Mouse (Mus musculus) CH12.LX (cell line): Measurements from ENCODE around the gene Cntnap1. TPM values are rescaled to one million over a fixed set of nuclear protein-coding genes. Genes with fewer than 3 reads are reported as not detected.

Experiments
- DNase-seq: peaks from one replicate; pipeline ENCODE4 v3.0.0-alpha.2; 2013; ENCODE audit errors: extremely low read depth
- H3K27ac ChIP-seq: 2 replicates; pipeline ENCODE4 v1.5.1; 2012; ENCODE audit warnings: low read depth, mild to moderate bottlenecking, control low read depth, moderate library complexity; ENCODE audit not compliant: insufficient read depth
- H3K27me3 ChIP-seq: replicated peaks from 2 replicates; pipeline ENCODE3; 2012; ENCODE audit warnings: inconsistent platforms
- H3K36me3 ChIP-seq, 2 experiments: replicated peaks in 1 of 2; 2 replicates each; pipeline versions ENCODE3 to v1.6.1; 2012; ENCODE audit warnings: inconsistent platforms in 1 of 2, low read length in 1 of 2, mild to moderate bottlenecking in 1 of 2, mixed read lengths in 1 of 2, moderate library complexity in 1 of 2; ENCODE audit not compliant: control insufficient read depth in 1 of 2, insufficient read depth in 1 of 2
- H3K4me1 ChIP-seq, 2 experiments: 2 replicates each; pipeline ENCODE4 v1.6.1; 2012; ENCODE audit warnings: inconsistent platforms in 1 of 2, moderate library complexity in 1 of 2; ENCODE audit not compliant: insufficient read depth in 2 of 2, control insufficient read depth in 1 of 2
- H3K4me2 ChIP-seq: 2 replicates; pipeline ENCODE4 v1.6.1; 2012; ENCODE audit warnings: low read depth, mild to moderate bottlenecking, control low read depth; ENCODE audit not compliant: poor library complexity, insufficient read depth, severe bottlenecking
- H3K4me3 ChIP-seq, 3 experiments: fragments of 150-350 bp in 1 of 3; sonication (generic) in 1 of 3; replicated peaks in 1 of 3; 2 replicates each; pipeline versions ENCODE3 to v1.5.1; 2011 to 2012; ENCODE audit warnings: low read depth in 2 of 3, low read length in 2 of 3, mild to moderate bottlenecking in 2 of 3, moderate library complexity in 2 of 3, control low read depth in 1 of 3, improper control_type of control experiment in 1 of 3, inconsistent platforms in 1 of 3, mixed read lengths in 1 of 3; ENCODE audit not compliant: poor library complexity in 1 of 3
- H3K79me2 ChIP-seq: replicated peaks from 2 replicates; pipeline ENCODE4 v1.6.1; 2012; ENCODE audit warnings: mild to moderate bottlenecking, moderate library complexity; ENCODE audit not compliant: control insufficient read depth, poor library complexity, insufficient read depth, severe bottlenecking; ENCODE audit errors: extremely low read depth
- H3K9ac ChIP-seq: 2 replicates; pipeline ENCODE4 v1.6.1; 2012; ENCODE audit warnings: low read depth, mild to moderate bottlenecking, control low read depth, moderate library complexity; ENCODE audit not compliant: insufficient read depth
- H3K9me3 ChIP-seq: replicated peaks from 2 replicates; pipeline ENCODE3; 2012; ENCODE audit warnings: low read length, inconsistent platforms, mixed read lengths
- BHLHE40 ChIP-seq: IDR thresholded peaks from 2 replicates; pipeline ENCODE4 v1.6.1; 2011; ENCODE audit warnings: mild to moderate bottlenecking, low read depth, low read length, improper control_type of control experiment
- CHD1 ChIP-seq: IDR thresholded peaks from 2 replicates; pipeline ENCODE4 v1.6.1; 2012; ENCODE audit warnings: low read depth, low read length, improper control_type of control experiment, inconsistent platforms
- CTCF ChIP-seq, 2 experiments: IDR thresholded peaks in 1 of 2; conservative IDR thresholded peaks in 1 of 2; 2 replicates each; pipeline ENCODE4 v1.5.1; 2011 to 2012; ENCODE audit warnings: low read depth in 2 of 2, low read length in 2 of 2, improper control_type of control experiment in 1 of 2, inconsistent platforms in 1 of 2, mild to moderate bottlenecking in 1 of 2, moderate library complexity in 1 of 2
- ELF1 ChIP-seq: IDR thresholded peaks from 2 replicates; pipeline ENCODE4 v1.6.1; 2014; ENCODE audit warnings: low read depth, mild to moderate bottlenecking, inconsistent platforms, low read length, improper control_type of control experiment
- HCFC1 ChIP-seq: IDR thresholded peaks from 2 replicates; pipeline ENCODE4 v1.6.1; 2012; ENCODE audit warnings: low read depth, mild to moderate bottlenecking, inconsistent platforms, low read length, improper control_type of control experiment
- IRF4 ChIP-seq: IDR thresholded peaks from 2 replicates; pipeline ENCODE4 v1.6.1; 2014; ENCODE audit warnings: low read depth, mild to moderate bottlenecking, inconsistent platforms, low read length, improper control_type of control experiment
- JUN ChIP-seq: IDR thresholded peaks from 2 replicates; pipeline ENCODE4 v1.6.1; 2011; ENCODE audit warnings: low read depth, mild to moderate bottlenecking, low read length, improper control_type of control experiment, moderate library complexity; ENCODE audit not compliant: insufficient read depth
- JUND ChIP-seq: conservative IDR thresholded peaks from 2 replicates; pipeline ENCODE4 v1.6.1; 2011; ENCODE audit warnings: low read depth, low read length, improper control_type of control experiment
- MAFK ChIP-seq: IDR thresholded peaks from 2 replicates; pipeline ENCODE4 v1.6.1; 2011; ENCODE audit warnings: low read length, improper control_type of control experiment; ENCODE audit not compliant: insufficient replicate concordance
- MAX ChIP-seq: IDR thresholded peaks from 2 replicates; pipeline ENCODE4 v1.6.1; 2011; ENCODE audit warnings: low read length, improper control_type of control experiment
- MEF2A ChIP-seq: IDR thresholded peaks from 2 replicates; pipeline ENCODE4 v1.6.1; 2014; ENCODE audit warnings: low read depth, mild to moderate bottlenecking, inconsistent platforms, low read length, improper control_type of control experiment, borderline replicate concordance
- MXI1 ChIP-seq: IDR thresholded peaks from 2 replicates; pipeline ENCODE4 v1.6.1; 2011; ENCODE audit warnings: mild to moderate bottlenecking, low read depth, low read length, improper control_type of control experiment
- MYC ChIP-seq: IDR thresholded peaks from 2 replicates; pipeline ENCODE4 v1.6.1; 2011; ENCODE audit warnings: low read depth, mild to moderate bottlenecking, improper control_type of control experiment, low read length
- NELFE ChIP-seq: IDR thresholded peaks from 2 replicates; pipeline ENCODE4 v1.6.1; 2011; ENCODE audit warnings: low read depth, low read length, improper control_type of control experiment
- NRF1 ChIP-seq: IDR thresholded peaks from 2 replicates; pipeline ENCODE4 v1.6.1; 2014; ENCODE audit warnings: low read depth, mild to moderate bottlenecking, inconsistent platforms, low read length, improper control_type of control experiment, moderate library complexity
- PAX5 ChIP-seq: IDR thresholded peaks from 2 replicates; pipeline ENCODE4 v1.6.1; 2012; ENCODE audit warnings: low read length, inconsistent platforms, mixed read lengths
- POLR2A ChIP-seq: IDR thresholded peaks from 2 replicates; pipeline ENCODE4 v1.6.1; 2011; ENCODE audit warnings: low read depth, mild to moderate bottlenecking, improper control_type of control experiment, low read length
- RAD21 ChIP-seq: IDR thresholded peaks from 2 replicates; pipeline ENCODE4 v1.6.1; 2011; ENCODE audit warnings: low read depth, mild to moderate bottlenecking, low read length, improper control_type of control experiment, moderate library complexity
- SMC3 ChIP-seq: IDR thresholded peaks from 2 replicates; pipeline ENCODE4 v1.6.1; 2011; ENCODE audit warnings: low read depth, low read length, improper control_type of control experiment
- TBP ChIP-seq: conservative IDR thresholded peaks from 2 replicates; pipeline ENCODE4 v1.6.1; 2011; ENCODE audit warnings: low read depth, low read length, improper control_type of control experiment
- UBTF ChIP-seq: IDR thresholded peaks from 2 replicates; pipeline ENCODE4 v1.6.1; 2012; ENCODE audit warnings: low read depth, mild to moderate bottlenecking, inconsistent platforms, low read length, improper control_type of control experiment, moderate library complexity
- USF1 ChIP-seq: IDR thresholded peaks from 2 replicates; pipeline ENCODE4 v1.6.1; 2014; ENCODE audit warnings: low read depth, mild to moderate bottlenecking, inconsistent platforms, low read length, improper control_type of control experiment
- ZC3H11A ChIP-seq: IDR thresholded peaks from 2 replicates; pipeline ENCODE4 v1.6.1; 2012; ENCODE audit warnings: low read depth, mild to moderate bottlenecking, inconsistent platforms, low read length, improper control_type of control experiment
- ZKSCAN1 ChIP-seq: IDR thresholded peaks from 2 replicates; pipeline ENCODE4 v1.6.1; 2012; ENCODE audit warnings: low read depth, inconsistent platforms, low read length, improper control_type of control experiment, borderline replicate concordance
- ZMIZ1 ChIP-seq: IDR thresholded peaks from 2 replicates; pipeline ENCODE4 v1.6.1; 2012; ENCODE audit warnings: low read depth, mild to moderate bottlenecking, inconsistent platforms, low read length, improper control_type of control experiment
- ZNF384 ChIP-seq: IDR thresholded peaks from 2 replicates; pipeline ENCODE4 v1.6.1; 2012; ENCODE audit warnings: low read depth, low read length, improper control_type of control experiment, inconsistent platforms
- dilution Hi-C: fragments of 300-500 bp; cut with MboI; formaldehyde crosslinking; loops from 2 replicates; pipeline ENCODE4 v1.14.3; 2020; ENCODE audit warnings: low sequenced_read_pairs; ENCODE audit not compliant: extremely low pct_unique_long_range_greater_than_20kb, extremely low pct_ligation_motif_present
- in situ Hi-C: fragments of 300-500 bp; cut with MboI; formaldehyde crosslinking; loops from 3 replicates; pipeline ENCODE4 v1.14.3; 2019; ENCODE audit warnings: low sequenced_read_pairs, low pct_ligation_motif_present, low pct_unique_long_range_greater_than_20kb, mixed read lengths
- polyA plus RNA-seq: library from polyadenylated mRNA; unstranded; fragments of >175 nt; gene quantifications from 2 replicates; pipeline ENCODE4 v1.2.1, GENCODE M21; 2012; ENCODE audit warnings: low read depth; ENCODE audit not compliant: insufficient read length
- total RNA-seq, 2 experiments: library from RNA; depleted of rRNA; stranded (reverse); fragments of 300-350 nt in 1 of 2; fragments of >200 nt in 1 of 2; gene quantifications; 2 replicates each; pipeline ENCODE4 v1.2.3; 2012 to 2014

Gene Cntnap1
- total and polyA plus RNA-seq, 3 experiments = 4.4 to 19.5 (median 15.6) TPM

DNA sequence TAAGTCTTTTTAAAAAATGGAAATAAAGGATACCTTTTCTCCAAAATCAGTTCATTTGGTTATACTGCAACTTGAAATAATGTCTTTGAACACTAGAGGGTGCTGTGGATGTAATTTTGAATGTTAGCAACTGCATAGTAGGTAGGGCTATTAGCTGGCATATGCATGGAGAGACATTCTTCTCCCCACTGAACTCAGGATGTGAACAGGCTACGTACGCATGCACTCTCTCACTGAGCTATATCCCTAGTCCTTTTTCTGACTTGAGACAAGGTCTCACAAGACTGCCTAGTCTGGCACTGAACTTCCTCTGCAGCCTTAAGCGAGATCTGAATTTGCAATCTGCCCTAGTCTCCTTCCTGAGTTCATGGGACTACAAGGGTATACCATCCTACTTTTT, 41.6 kb downstream of the Cntnap1 start:
- H3K9ac ChIP-seq = no peak overlapping the region
- in situ Hi-C loops = loop anchor here (10.0 kb wide), 1 partner anchor 83 kb away; no protein-coding TSS in a partner anchor
- H3K4me1 ChIP-seq = peaks cover 0 to 4% of the 10 kb centered on the region in 2 experiments; a peak in 2 of 4 replicates
- no peaks in the 10 kb centered on the region for H3K79me2 ChIP-seq
- H3K27ac ChIP-seq = no peak overlapping the region
- peak; percentile 92 for TF ChIP-seq SMC3
- TF ChIP-seq ELF1 = no peak
- TF ChIP-seq JUND = peak; percentile 29; the same call in 1 of the 2 replicates
- no peak for TF ChIP-seq BHLHE40
- no peak for TF ChIP-seq NRF1
- TF ChIP-seq USF1 = no peak
- no peak for TF ChIP-seq IRF4
- TF ChIP-seq ZC3H11A = peak; percentile 44
- no peak for TF ChIP-seq ZKSCAN1
- TF ChIP-seq ZNF384 = no peak
- TF ChIP-seq TBP = no peak; the same call in 1 of the 2 replicates
- TF ChIP-seq MAX = no peak
- no peak for TF ChIP-seq MAFK
- TF ChIP-seq CTCF (conservative IDR thresholded peaks at IDR 0.05 in 1 of 2, IDR thresholded peaks at IDR 0.05 in 1 of 2; ENCODE audit: low read depth in 2 of 2, low read length in 2 of 2) = peak; percentile 76 to 96
- peak; percentile 98 for TF ChIP-seq RAD21
- TF ChIP-seq UBTF = no peak
- TF ChIP-seq MYC = 0 out of 2 replicates have a peak, but pooled peaks have one; percentile 55
- TF ChIP-seq, all 38 proteins: peak for 6
- no peak overlapping the region for H3K4me3 ChIP-seq
- DNase-seq = peak; percentile 87
- H3K27me3 ChIP-seq = no peaks in the 10 kb centered on the region
- no peak overlapping the region for H3K4me2 ChIP-seq
- H3K9me3 ChIP-seq = no peaks in the 10 kb centered on the region
- dilution Hi-C loops = no loop called here
- H3K36me3 ChIP-seq = peaks cover 53 to 80% of the 10 kb centered on the region in 2 experiments

DNA sequence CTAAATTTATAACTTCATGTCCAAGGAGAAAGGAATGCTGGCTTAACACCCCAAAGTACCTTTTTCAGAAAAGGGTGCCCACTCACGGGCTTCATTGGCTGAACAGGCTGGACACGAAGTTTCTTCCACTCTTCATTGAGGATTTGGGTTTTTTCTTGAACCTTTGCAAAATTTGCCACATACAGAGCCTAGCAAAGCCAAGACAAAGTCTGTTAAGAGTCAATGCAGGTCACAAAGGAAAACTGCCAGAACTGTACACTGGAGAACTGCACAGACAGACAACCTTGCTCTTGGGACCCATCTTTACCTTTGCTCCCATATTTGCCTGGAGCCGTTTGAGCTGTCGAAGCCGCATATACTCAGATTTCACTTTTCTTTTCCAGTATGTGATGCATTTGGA, 46.6 kb downstream of the Cntnap1 start:
- no peak overlapping the region for H3K4me3 ChIP-seq
- dilution Hi-C loops = no loop called here
- no peak for DNase-seq
- in situ Hi-C loops = loop anchor here (5.0 to 10.0 kb wide), 2 partner anchors 35 to 78 kb away; partner anchors contain the start of gene Vps25
- H3K4me2 ChIP-seq = no peak overlapping the region
- H3K27ac ChIP-seq = no peak overlapping the region
- TF ChIP-seq UBTF = no peak
- TF ChIP-seq PAX5 = no peak
- TF ChIP-seq CTCF (conservative IDR thresholded peaks at IDR 0.05 in 1 of 2, IDR thresholded peaks at IDR 0.05 in 1 of 2; ENCODE audit: low read depth in 2 of 2, low read length in 2 of 2) = no peak
- TF ChIP-seq JUN = no peak
- TF ChIP-seq NELFE = no peak
- no peak for TF ChIP-seq MEF2A
- no peak for TF ChIP-seq BHLHE40
- TF ChIP-seq IRF4 = no peak
- TF ChIP-seq MAFK = no peak
- TF ChIP-seq CHD1 = no peak
- no peak for TF ChIP-seq SMC3
- TF ChIP-seq ELF1 = no peak
- no peak for TF ChIP-seq HCFC1
- TF ChIP-seq ZMIZ1 = no peak
- no peak for TF ChIP-seq MXI1
- TF ChIP-seq POLR2A = no peak
- no peak for TF ChIP-seq ZC3H11A
- no peak for TF ChIP-seq MYC
- TF ChIP-seq NRF1 = no peak
- H3K79me2 ChIP-seq = peaks cover 5% of the 10 kb centered on the region
- no peaks in the 10 kb centered on the region for H3K9me3 ChIP-seq
- H3K27me3 ChIP-seq = no peaks in the 10 kb centered on the region
- no peak overlapping the region for H3K9ac ChIP-seq
- H3K4me1 ChIP-seq = peaks cover 2 to 21% of the 10 kb centered on the region in 2 experiments; a peak in 3 of 4 replicates
- peaks cover 29 to 65% of the 10 kb centered on the region in 2 experiments for H3K36me3 ChIP-seq
